Mouse (Mus musculus) G1E-ER4 (cell line): ENCODE data around the gene Wscd2. TPM values are rescaled to one million over a fixed set of nuclear protein-coding genes. Genes with fewer than 3 reads are reported as not detected.

ENCODE experiments used
- GATA1 ChIP-seq: IDR thresholded peaks from one replicate; pipeline ENCODE4 v1.8.0; 2012; ENCODE audit warnings: low read length, inconsistent platforms
- polyA plus RNA-seq: library from polyadenylated mRNA; stranded (reverse); fragments of >175 nt; gene quantifications from 2 replicates; pipeline ENCODE4 v1.2.3, GENCODE M21; 2012

Wscd2 gene
- polyA plus RNA-seq, 1 experiment = not detected

DNA sequence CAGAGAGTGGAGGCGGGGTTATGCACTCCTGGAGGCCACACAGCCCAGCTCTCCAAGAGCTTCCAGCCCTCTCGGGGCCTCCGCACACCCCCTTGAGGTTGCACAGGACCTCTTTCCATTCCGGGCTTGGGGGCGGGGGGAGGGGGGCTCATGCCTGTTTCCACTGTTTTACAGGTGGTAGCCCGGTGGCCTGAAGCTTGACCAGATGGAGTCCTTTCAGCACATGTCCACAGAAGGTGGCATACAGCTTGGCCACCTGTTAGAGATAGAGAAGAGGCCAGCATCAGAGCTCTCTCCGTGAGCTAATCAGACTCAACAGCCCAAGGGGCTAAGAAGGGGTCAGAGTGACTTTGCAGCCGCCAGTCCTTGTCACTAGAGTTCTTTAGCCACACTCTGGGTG is 60.1 kb downstream of the Wscd2 start:
- no peak for TF ChIP-seq GATA1

DNA sequence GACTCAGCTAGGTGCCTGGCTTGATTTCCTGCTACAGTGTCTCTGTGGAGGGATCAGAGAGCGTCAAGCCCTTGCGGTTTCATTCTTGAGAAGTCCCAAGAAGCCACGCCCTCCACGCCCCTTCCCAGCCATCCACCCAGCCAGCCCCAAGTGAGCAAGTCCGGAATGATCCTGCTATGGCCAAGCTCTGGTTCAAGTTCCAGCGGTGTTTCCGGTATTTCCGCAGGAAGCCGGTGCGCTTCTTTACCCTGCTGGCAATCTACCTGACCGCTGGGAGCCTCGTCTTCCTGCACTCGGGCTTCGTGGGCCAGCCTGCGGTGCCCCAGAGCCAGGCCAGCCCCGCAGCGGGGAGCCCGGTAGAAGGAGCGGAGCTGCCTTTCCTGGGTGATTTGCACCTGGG is 60.6 kb downstream of the Wscd2 start:
- TF ChIP-seq GATA1 = no peak

DNA sequence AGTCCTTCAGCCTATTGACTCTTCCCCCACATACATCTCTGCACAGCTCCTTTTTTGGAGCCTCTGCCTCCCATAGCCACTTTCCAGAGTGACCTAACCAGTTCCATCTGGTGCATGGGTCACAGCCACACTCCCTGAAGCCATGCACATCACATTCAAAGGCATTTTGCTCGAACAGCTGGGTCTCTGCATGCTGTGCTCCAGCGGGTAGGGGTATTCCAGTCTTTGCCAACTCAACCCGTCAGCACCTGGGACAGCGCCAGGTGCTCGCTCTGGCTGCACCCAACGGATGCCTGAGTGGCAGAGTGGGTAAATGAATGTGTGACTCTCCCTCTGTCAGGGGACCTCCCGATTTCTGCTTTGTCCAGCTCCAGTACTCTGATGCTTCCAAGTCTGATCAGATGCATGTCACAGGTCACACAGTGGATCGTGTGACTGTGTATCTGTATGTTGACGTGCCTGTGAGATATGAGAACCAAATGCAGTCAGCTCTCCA is 63.3 kb downstream of the Wscd2 start:
- no peak for TF ChIP-seq GATA1

DNA sequence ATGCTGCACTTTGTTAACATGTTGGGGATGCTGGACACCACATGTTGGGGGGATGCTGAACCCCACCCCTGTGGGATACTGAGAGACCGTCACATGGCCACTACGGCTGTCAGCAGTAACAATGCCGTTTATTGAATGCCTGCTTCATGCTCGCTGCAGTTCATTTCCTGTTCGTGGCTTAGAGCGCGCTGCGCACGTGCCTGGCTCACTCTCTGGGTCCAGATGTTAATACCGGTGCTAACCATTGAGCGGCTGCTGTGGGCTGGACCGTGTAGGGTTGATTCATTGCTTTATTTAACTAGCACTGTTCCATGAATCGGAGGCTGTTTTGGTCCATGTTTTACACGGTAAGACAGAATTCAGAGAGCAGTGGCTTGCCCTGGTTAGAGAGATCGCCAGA is 64.0 kb downstream of the Wscd2 start:
- TF ChIP-seq GATA1 = no peak

DNA sequence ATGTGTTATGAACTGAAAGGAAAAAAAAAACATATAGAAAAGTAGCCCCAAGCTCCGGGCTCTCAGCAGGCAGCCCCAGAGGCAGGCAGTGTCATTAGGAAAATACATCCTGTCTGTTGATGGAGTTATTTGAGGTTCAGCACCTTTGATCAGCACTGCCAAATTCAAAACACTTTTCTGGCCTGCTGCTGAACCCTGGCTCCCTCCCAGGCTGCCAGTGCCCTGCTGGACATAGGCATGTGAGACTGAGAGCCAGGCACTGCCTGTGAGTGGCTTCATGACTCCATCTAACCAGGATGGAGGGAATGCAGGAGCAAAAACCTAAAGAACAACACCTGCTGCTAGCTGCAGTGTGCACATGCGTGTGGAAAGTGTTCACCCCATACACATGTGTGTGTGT is 64.4 kb downstream of the Wscd2 start:
- TF ChIP-seq GATA1 = no peak

GRCm38 (mm10) chr5:113555684-113556083 is 65.6 kb downstream of the Wscd2 start:
- TF ChIP-seq GATA1 = no peak

- TF ChIP-seq GATA1 = no peak
Observed at GRCm38 (mm10) chr5:113558065-113558464, 67.9 kb downstream of the Wscd2 start.

- no peak for TF ChIP-seq GATA1
Observed at GRCm38 (mm10) chr5:113559627-113560026, 69.5 kb downstream of the Wscd2 start.

GRCm38 (mm10) chr5:113564463-113564862 is 74.3 kb downstream of the Wscd2 start:
- TF ChIP-seq GATA1 = no peak

DNA sequence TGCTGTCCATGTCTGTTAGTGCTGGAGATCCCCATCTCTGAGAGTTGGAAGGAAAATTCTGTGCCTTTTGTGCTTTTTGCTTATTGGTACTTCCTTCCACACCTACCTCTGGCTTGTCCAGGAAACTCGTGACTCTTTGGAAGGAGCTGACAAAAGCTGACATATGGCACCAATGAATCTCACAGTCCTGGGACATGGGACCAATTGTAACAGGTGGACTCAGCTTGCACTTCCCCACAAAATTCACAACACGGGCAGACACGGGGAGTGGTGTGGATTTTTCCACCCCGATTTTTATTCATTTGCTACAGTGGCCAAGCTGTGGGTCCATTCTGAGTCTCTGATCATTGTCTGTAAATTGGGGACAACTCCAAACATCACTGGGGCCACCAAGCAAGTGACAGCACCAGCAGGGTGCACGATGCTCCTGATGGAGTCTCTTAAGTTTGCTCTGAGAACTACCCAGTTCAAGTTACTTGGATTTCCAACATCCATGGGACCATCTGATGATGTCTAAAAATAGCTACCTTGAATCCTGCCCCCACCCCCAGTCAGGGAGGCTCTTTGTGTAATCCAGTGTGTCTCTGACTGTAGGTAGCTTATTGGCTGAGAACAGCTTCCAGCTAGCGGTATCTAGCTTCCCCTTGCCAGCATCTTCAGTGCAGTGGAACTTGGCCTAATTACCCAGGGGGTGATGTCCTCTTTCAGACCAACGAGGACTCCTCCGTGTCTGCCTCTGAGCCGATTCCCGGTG is 75.1 kb downstream of the Wscd2 start:
- no peak for TF ChIP-seq GATA1

GRCm38 (mm10) chr5:113565858-113566257 is 75.7 kb downstream of the Wscd2 start:
- TF ChIP-seq GATA1 = no peak

- TF ChIP-seq GATA1 = no peak
Observed at GRCm38 (mm10) chr5:113570056-113570717, 80.1 kb downstream of the Wscd2 start.

GRCm38 (mm10) chr5:113577555-113577954 is 87.4 kb downstream of the Wscd2 start:
- TF ChIP-seq GATA1 = no peak

DNA sequence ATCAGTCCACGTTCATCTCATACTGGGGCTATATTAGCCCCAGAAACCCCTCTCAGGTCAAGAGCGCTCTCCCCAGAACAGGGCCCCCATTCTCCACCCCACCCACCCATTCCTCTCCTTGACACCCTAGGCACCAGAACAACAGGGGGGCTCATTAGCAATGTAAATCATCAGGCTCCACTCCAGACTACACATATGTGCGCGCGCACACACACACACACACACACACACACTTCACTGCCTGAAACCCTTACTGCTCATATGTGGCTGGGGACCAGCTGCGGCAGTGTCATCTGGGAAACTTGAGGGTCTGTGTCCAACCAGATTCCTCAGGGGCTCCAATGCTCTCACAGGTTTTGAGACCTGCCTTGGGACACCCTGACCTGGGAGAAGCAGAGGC is 88.3 kb downstream of the Wscd2 start:
- TF ChIP-seq GATA1 = no peak

DNA sequence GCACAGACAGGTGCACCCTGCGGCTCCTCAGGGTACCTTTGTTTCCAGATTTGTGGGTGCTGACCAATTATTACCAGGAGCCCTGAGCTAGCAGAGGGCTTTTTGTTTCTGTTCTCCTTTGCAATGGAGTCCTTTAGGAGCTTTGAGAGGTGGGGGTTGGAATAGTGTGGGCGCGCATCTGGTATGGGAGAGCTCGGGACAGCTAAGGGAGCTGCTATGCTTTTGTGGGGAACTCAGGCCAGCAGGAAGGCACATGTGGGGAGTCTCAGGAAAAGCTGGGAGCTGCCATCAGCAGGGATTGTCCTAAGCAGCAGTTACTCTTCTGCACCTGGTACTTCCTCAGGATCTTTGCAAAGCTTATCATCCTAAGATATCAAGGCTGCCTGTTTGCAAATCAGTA is 89.0 kb downstream of the Wscd2 start:
- TF ChIP-seq GATA1 = no peak

DNA sequence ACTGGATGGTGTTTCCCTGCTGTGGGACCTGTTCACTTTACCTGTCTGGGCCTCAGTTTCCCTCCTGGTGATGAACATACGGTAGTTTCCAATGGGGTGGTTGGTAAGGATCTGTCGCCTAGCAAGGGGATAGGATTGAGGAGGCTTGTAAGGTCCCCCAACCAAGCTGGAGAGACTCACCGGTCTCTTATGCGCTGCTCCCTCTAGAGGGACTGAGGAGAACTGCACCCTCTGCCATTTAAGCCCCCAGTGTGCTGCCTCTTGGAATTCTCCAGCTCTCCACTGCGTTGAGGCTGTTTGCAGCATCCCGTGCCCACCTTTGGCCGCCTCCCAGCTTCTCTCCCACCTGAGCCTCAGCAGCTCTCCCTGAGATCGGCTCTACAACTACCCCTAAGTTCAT is 90.1 kb downstream of the Wscd2 start:
- TF ChIP-seq GATA1 = no peak

DNA sequence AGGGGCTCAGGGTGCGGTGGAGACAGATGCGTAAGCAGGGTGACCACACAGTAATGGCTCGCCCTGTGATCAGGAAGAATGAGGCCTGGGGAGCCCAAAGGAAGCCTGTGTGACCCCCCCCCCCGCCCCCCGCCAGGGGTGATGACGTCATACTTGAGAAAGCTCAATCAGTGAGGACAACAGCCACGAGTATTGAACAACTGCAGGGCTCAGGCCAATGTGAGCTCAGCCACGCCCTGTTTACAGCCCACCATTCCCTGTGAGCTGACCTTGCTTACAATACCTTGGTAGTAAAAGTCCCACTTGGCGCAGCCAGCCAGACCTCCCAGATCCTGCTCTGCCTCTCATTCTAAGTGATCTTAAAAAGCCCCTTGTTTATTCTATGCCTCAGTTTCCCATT is 90.7 kb downstream of the Wscd2 start:
- no peak for TF ChIP-seq GATA1
